Mouse (Mus musculus) thymus, postnatal 10 days (tissue): ENCODE results near the gene Adgrg1.

Experiments used
- DNase-seq, 2 experiments: peaks; one replicate each; pipeline ENCODE4 v3.0.0; 2021; ENCODE audit warnings: low spot score in 2 of 2

The Adgrg1 gene

GRCm38 (mm10) chr8:94976651-94977417, 2.3 kb downstream of the Adgrg1 start:
- DNase-seq, result peak; percentile 68 to 76

GRCm38 (mm10) chr8:94978131-94978530, 3.6 kb downstream of the Adgrg1 start:
- DNase-seq, result peak; percentile 51 to 60

GRCm38 (mm10) chr8:94978593-94979319, 4.2 kb downstream of the Adgrg1 start:
- no peak for DNase-seq

GRCm38 (mm10) chr8:94980176-94980575, 5.6 kb downstream of the Adgrg1 start:
- no peak for DNase-seq

GRCm38 (mm10) chr8:94980976-94981375, 6.4 kb downstream of the Adgrg1 start:
- no peak for DNase-seq

GRCm38 (mm10) chr8:94981848-94982247, 7.3 kb downstream of the Adgrg1 start:
- no peak for DNase-seq

GRCm38 (mm10) chr8:94983146-94983545, 8.6 kb downstream of the Adgrg1 start:
- no peak for DNase-seq

- no peak for DNase-seq
Measured at GRCm38 (mm10) chr8:94983881-94984516, 9.4 kb downstream of the Adgrg1 start.

- DNase-seq, result peak in 1 of 2 experiments; percentile 48
Measured at GRCm38 (mm10) chr8:94985023-94985422, 10.5 kb downstream of the Adgrg1 start.

- no peak for DNase-seq
Measured at GRCm38 (mm10) chr8:94986676-94987075, 12.1 kb downstream of the Adgrg1 start.

- DNase-seq, result no peak
Measured at GRCm38 (mm10) chr8:94987553-94987952, 13.0 kb downstream of the Adgrg1 start.

GRCm38 (mm10) chr8:94988619-94989018, 14.1 kb downstream of the Adgrg1 start:
- no peak for DNase-seq

- DNase-seq, result no peak
Measured at GRCm38 (mm10) chr8:94989711-94990110, 15.2 kb downstream of the Adgrg1 start.

- DNase-seq, result peak; percentile 47 to 48
Measured at GRCm38 (mm10) chr8:94990598-94991453, 16.3 kb downstream of the Adgrg1 start.

- no peak for DNase-seq
Measured at GRCm38 (mm10) chr8:94991454-94991994, 17.0 kb downstream of the Adgrg1 start.

- no peak for DNase-seq
Measured at GRCm38 (mm10) chr8:94992010-94992409, 17.5 kb downstream of the Adgrg1 start.

- no peak for DNase-seq
Measured at GRCm38 (mm10) chr8:94992534-94992933, 18.0 kb downstream of the Adgrg1 start.

- DNase-seq, result no peak
Measured at GRCm38 (mm10) chr8:94992996-94993724, 18.6 kb downstream of the Adgrg1 start.

GRCm38 (mm10) chr8:94994006-94994405, 19.5 kb downstream of the Adgrg1 start:
- peak; percentile 90 for DNase-seq

GRCm38 (mm10) chr8:94994510-94994909, 20.0 kb downstream of the Adgrg1 start:
- DNase-seq, result no peak
